In genomic region chr2:25436286-25436820, GRCm38 (mm10) we compare ENCODE assay signal across 25 mouse cellular contexts. TPM values are rescaled to one million over a fixed set of nuclear protein-coding genes. Genes with fewer than 3 reads are reported as not detected.
"Had no signal": no experiment of that assay in that cellular context is flagged by ENCODE, and none has a peak within 500 bp of the region (broad histone marks: within the 10 kb centered on the region; RNA-seq: fewer than 3 reads in every experiment).

No protein-coding gene starts in this region.

- DNase-seq: gastrocnemius, postnatal 14 days; gastrocnemius, postnatal 36 days; heart, adult 18-20 months; heart, postnatal 10 days; kidney, adult 11 months; kidney, adult 2 months; kidney, adult 9 months; kidney, postnatal 14 days; kidney, postnatal 36 days; layer of hippocampus, adult 9-11 months; layer of hippocampus, postnatal 36 days; left cerebral cortex, postnatal 4 days had no signal

- H3K4me1 ChIP-seq: heart, embryonic 10.5 days; heart, embryonic 12.5 days; limb, embryonic 13.5 days; limb, embryonic 15.5 days had no signal

- H3K27ac ChIP-seq: heart, embryonic 10.5 days; hindbrain, embryonic 13.5 days; hindbrain, embryonic 15.5 days; hindbrain, postnatal 0 days; kidney, embryonic 15.5 days; kidney, postnatal 0 days; limb, embryonic 13.5 days; limb, embryonic 15.5 days; liver, embryonic 12.5 days; liver, embryonic 14.5 days had no signal

- H3K4me3 ChIP-seq: heart, embryonic 10.5 days; heart, embryonic 12.5 days; hindbrain, embryonic 13.5 days; hindbrain, embryonic 15.5 days; kidney, embryonic 15.5 days; limb, embryonic 13.5 days; limb, embryonic 15.5 days; liver, embryonic 12.5 days had no signal

RNA-seq across cellular contexts. Expression of gene Fut7, which starts 13.3 kb away (rescaled TPM):
- polyA plus RNA-seq: heart, embryonic 10.5 days; heart, embryonic 12.5 days; intestine, embryonic 14.5 days; kidney, postnatal 0 days; limb, embryonic 11.5 days had no signal

RNA-seq across cellular contexts. Expression of gene Clic3, which starts 20.3 kb away (rescaled TPM):
- polyA plus RNA-seq: limb, embryonic 11.5 days had no signal

RNA-seq across cellular contexts. Expression of gene Ptgds, which starts 33.5 kb away (rescaled TPM):
- polyA plus RNA-seq: limb, embryonic 11.5 days had no signal
